Mouse (Mus musculus) lung, postnatal 0 days (tissue): ENCODE measurements around the gene Unc45b.

ENCODE experiments used
- CTCF ChIP-seq: IDR thresholded peaks from 2 replicates; pipeline ENCODE4 v1.5.1; 2016; ENCODE audit warnings: antibody characterized with exemption, mild to moderate bottlenecking
- EP300 ChIP-seq: IDR thresholded peaks from 2 replicates; pipeline ENCODE4 v1.6.1; 2016; ENCODE audit warnings: antibody characterized with exemption, mild to moderate bottlenecking, control low read depth

DNA sequence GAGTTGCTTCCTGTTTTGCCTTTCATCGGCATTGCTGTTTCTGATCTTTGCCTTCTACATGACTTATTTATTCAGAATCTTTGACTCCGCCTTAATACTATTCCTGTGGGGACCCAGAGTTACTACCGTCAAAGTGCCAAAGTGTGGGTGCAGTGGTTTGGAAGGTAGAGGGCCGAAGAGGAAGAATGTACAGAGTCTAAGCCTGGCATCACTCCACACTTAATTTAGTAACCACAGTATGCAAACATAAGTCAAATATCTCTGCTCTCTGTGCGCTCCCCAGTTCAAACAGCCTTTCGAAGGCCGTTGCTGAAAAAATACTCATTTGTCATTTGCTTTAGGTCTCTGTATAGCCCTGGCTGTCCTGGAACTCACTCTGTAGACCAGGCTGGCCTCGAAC is 51.9 kb downstream of the Unc45b start:
- TF ChIP-seq CTCF = no peak
- TF ChIP-seq EP300 = no peak
